Mouse (Mus musculus): ENCODE measurements around the gene Tmem9.

DNA sequence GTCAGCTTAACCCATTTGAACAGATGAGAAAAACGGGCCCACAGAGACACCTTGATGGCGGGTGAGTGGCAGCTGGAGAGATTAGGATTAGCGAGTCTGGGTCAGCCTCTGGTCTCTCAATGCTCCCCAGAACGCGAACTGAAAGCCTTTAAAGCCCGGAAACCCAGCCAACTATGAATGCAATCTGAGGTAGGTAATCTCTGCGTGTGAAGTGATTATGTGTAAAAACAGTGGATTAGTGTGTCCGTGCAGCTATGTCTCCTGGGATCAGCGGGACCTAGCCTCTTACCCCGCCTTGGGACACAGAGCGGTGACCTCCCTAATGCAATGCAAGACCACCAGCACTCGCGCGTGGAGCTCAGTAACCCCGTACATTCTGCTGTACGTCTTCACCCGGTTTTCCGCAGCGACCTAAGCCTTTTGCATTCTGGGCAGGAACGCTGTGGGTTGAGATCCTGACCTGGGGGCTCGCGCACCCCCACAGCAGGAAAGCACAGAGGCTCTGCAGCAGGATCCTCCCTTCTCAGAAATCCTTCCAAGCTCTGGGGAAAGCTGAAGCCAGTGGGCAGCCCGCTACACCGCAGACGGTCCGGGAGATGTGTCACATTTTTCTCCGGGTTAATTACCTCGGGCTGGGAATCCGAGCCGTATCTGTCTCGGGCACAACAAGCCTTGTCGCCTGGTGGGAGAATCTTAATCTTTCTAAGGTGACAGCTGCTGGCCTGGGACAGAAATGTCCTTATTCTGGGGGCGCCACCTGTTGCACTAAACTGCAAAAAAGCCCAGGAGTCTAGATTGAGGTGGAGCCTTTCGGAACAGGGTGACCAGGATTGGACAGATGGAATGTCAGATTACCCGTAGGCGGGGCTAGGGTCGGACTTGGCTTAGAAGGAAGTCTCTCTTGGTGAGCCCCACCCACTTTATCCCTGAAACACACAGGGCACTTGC is at the start of gene Tmem9:
- no peak for TF ChIP-seq CTCF (IDR thresholded peaks at IDR 0.05; ENCODE audit: extremely low read depth, insufficient read depth, insufficient read length, insufficient replicate concordance)
- no peak for TF ChIP-seq POLR2A (IDR thresholded peaks at IDR 0.05; ENCODE audit: low read depth, low read length)
